Mouse (Mus musculus) cerebellum, adult 2 months (tissue): ENCODE measurements around the gene 1700017B05Rik. TPM values are rescaled to one million over a fixed set of nuclear protein-coding genes. Genes with fewer than 3 reads are reported as not detected.

ENCODE experiments used
- DNase-seq, 2 experiments: peaks; one replicate each; pipeline ENCODE4 v3.0.0; 2021
- H3K27ac ChIP-seq: fragments of 200-500 bp; 2 replicates; pipeline ENCODE4 v1.5.1; 2012; ENCODE audit warnings: low read length, control low read depth, inconsistent platforms; ENCODE audit not compliant: insufficient read depth
- H3K27me3 ChIP-seq: fragments of 200-500 bp; 2 replicates; pipeline ENCODE4 v1.6.1; 2012; ENCODE audit warnings: inconsistent platforms, mild to moderate bottlenecking, low read length, moderate library complexity; ENCODE audit not compliant: control insufficient read depth, insufficient read depth
- H3K4me1 ChIP-seq: fragments of 200-500 bp; 2 replicates; pipeline ENCODE4 v1.6.1; 2011; ENCODE audit warnings: low read length; ENCODE audit not compliant: control insufficient read depth, insufficient read depth
- H3K4me3 ChIP-seq: fragments of 200-500 bp; replicated peaks from 2 replicates; pipeline ENCODE3; 2011; ENCODE audit warnings: mild to moderate bottlenecking, low read depth, low read length, control low read depth; ENCODE audit not compliant: insufficient read depth
- CTCF ChIP-seq: fragments of 200-500 bp; IDR thresholded peaks from 2 replicates; pipeline ENCODE4 v1.5.1; 2011; ENCODE audit warnings: low read depth, mild to moderate bottlenecking, control low read depth, low read length, moderate library complexity, borderline replicate concordance; ENCODE audit not compliant: insufficient read depth
- POLR2A ChIP-seq: fragments of 200-500 bp; IDR thresholded peaks from 2 replicates; pipeline ENCODE4 v1.6.1; 2011; ENCODE audit warnings: low read length, control low read depth, borderline replicate concordance; ENCODE audit not compliant: insufficient read depth
- whole genome bisulfite sequencing: fragments of 180-500 bp; shearing (Covaris S2); methylation state at CpG from one replicate; pipeline ENCODE4 v1.1.7; 2018; 5-methylcytosine and 5-hydroxymethylcytosine counted together
- polyA plus RNA-seq: library from polyadenylated mRNA; depleted of rRNA; stranded (reverse); fragments of >200 nt; gene quantifications from 2 replicates; pipeline ENCODE4 v1.2.3, GENCODE M21; 2012

The 1700017B05Rik gene
- polyA plus RNA-seq, 1 experiment = 4.9 TPM

DNA sequence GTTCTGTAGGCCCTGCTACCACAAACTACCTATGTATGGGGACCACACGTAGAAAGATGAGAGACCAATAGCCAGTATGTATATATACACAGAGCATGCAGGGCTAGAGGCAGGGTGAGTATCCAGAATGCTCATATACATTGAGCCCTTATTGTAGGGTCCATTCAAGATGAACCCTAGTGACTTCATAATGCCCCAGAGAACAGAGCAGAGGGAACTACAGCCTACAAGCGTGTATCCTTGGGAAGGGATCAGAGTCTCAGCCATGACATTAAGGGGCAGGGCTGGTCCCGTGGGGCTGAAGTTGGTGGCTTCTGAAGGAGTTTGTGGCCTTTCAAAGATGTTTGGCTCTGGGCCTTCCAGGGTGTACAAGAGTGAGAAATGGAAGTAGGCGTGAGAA, 12.4 kb downstream of the 1700017B05Rik start:
- Histone ChIP-seq H3K27me3 (no peaks in the 10 kb centered on the region), H3K4me1 (no peaks in the 10 kb centered on the region; the same call in 1 of the 2 replicates), H3K4me3 (no peak overlapping the region), H3K27ac (no peak overlapping the region)
- no peak for DNase-seq
- TF ChIP-seq CTCF (no peak), POLR2A (no peak)
- 88% methylated on average over 4 of the region's 4 CpGs for WGBS

DNA sequence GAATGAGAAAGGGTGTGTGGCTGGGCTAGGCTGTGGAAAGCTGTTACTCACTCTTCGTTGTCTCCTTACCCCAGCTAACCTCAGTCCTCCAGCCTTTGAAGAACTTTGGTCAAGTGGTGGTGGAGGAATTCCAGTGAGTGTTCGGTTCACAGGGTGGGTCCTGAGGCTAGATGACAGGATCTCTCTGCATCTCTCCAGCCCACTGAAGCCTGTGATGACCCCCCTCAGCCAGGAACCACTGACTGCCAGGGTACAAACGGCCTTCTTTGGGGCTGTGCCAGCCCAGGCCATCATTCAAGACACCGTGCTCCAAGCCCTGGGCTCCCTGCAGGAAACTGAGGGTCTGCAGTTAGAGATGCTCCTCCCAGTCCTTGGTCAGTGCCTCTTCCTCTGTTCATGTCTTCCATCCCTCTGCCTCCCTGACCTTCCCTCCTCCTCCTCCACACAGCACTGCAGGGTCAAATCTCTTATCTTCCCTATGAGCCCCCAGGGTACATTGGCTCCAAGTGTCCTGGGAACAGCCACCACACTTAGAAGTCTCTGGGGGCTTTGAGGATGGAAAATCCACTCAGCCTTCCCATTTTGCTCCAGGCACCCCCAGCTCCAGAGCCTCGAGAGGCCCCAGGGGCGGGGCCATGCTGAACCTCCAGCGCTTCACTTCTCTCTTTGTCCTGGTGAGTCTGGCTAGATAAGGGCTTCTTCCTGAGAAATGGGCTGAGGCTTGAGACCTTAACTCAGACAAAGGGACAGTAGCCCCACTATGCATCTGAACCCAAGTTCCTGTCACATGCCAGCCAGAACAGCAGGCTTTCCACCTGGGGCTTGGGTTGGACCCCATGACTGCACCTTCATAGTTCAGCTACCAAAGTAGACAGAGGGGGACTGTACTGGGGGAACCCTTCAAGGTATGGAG, 14.1 kb downstream of the 1700017B05Rik start:
- H3K4me1 ChIP-seq = no peaks in the 10 kb centered on the region; the same call in 1 of the 2 replicates
- no peak for TF ChIP-seq CTCF
- no peak for TF ChIP-seq POLR2A
- no peak overlapping the region for H3K4me3 ChIP-seq
- 54% methylated on average over 7 of the region's 7 CpGs for WGBS
- no peak overlapping the region for H3K27ac ChIP-seq
- no peak for DNase-seq
- no peaks in the 10 kb centered on the region for H3K27me3 ChIP-seq

DNA sequence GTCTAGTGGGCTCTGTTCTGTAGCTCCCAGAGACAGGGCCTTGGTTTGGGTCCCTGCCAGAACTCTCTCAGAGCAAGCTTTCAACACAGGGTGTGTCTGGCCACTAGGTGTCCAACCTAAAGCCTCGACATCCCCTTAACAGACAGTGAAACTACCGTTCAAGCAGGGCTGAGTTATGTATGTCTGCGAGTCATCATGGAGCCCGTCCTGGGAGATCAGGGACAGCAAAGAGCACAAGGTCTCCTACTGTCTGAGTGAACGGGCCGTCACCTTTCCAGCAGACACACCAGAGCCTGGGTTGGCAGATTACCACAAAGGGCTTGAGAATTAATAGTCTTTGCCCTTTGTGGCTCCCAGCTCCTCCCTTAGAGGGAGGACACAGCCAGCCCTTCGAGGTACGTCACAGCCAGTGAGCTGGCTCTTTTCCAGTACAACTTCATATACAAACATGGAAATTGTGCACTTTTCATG, 15.2 kb downstream of the 1700017B05Rik start:
- Histone ChIP-seq H3K27me3 (no peaks in the 10 kb centered on the region), H3K4me1 (no peaks in the 10 kb centered on the region; the same call in 1 of the 2 replicates), H3K27ac (no peak overlapping the region), H3K4me3 (no peak overlapping the region)
- TF ChIP-seq POLR2A = no peak
- no peak for TF ChIP-seq CTCF
- 50% methylated on average over 8 of the region's 8 CpGs for WGBS
- DNase-seq = no peak

DNA sequence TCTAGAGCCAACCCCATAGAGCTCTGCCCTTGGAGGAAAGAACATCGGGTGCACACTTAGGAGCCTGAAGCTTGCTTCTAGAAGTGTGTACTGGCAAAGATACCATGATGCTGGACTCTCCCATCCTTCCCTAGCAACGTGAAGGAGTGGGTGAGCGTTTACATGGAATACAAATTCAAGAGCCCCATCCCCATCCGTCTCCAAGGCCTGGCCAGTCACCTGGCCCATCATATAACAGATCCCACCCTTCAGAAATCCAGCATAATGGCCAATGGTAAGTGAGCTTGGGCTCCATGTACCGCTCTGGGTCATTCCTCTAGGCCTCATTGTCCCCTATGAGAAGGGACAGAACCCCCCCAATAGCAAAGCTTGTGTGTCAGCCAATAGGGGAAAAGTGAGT, 15.9 kb downstream of the 1700017B05Rik start:
- no peak overlapping the region for H3K4me3 ChIP-seq
- no peak overlapping the region for H3K27ac ChIP-seq
- WGBS = 89% methylated on average over 5 of the region's 5 CpGs
- DNase-seq = no peak
- TF ChIP-seq CTCF (no peak), POLR2A (no peak)
- no peaks in the 10 kb centered on the region for H3K27me3 ChIP-seq
- H3K4me1 ChIP-seq = no peaks in the 10 kb centered on the region; the same call in 1 of the 2 replicates

DNA sequence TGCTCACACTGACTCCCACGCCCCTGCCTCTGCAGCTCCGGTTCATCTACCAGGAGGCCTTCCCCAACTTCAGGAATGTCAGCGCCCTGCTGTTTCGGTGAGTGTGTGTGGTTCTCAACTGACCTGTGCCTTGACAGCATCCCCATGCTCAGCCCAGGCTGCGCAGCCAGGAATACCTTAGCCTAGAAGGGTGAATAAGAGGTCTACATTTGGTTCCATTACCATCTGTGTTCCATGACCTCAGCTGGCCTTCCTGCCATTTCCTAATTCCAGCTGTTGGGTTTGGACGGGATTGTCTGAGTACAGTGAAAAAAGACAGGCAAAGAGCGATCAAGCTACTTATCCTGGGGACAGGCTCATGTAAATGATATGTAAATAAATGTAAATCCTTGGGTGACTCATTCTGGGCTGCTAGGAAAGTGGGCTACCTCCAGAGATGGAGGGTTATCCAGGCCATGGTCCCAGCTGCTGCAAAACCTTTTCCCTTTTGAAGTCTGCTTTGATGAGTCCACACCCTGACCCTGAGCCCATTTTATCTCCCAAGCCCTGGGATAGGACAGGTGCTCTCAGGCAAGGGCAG, 18.2 kb downstream of the 1700017B05Rik start:
- Histone ChIP-seq H3K27me3 (no peaks in the 10 kb centered on the region), H3K4me3 (no peak overlapping the region), H3K27ac (no peak overlapping the region), H3K4me1 (no peaks in the 10 kb centered on the region; the same call in 1 of the 2 replicates)
- no peak for DNase-seq
- 52% methylated on average over 7 of the region's 7 CpGs for WGBS
- TF ChIP-seq POLR2A (no peak), CTCF (no peak)

DNA sequence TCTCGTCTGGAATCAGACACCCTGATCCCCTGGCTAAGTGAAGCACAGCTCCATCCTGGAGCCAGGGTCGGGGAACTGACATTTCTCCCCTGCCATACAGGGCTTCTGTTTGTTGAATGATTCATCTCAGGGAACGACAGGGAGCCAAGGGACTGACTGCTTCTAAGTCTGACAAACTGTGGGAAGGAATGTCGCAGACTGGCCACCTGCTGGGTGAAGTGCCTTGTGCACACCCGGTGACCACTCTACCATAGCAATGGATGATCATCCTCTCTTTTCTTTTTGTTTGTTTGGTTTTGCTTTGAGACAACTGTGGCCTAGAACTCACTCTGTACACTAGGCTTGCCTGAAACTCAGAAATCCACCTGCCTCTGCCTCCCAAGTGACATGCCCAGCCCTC, 19.5 kb downstream of the 1700017B05Rik start:
- Histone ChIP-seq H3K4me3 (no peak overlapping the region), H3K4me1 (no peaks in the 10 kb centered on the region; the same call in 1 of the 2 replicates), H3K27ac (no peak overlapping the region), H3K27me3 (no peaks in the 10 kb centered on the region)
- TF ChIP-seq CTCF (no peak), POLR2A (no peak)
- no peak for DNase-seq
- WGBS = 11% methylated on average over 5 of the region's 5 CpGs

DNA sequence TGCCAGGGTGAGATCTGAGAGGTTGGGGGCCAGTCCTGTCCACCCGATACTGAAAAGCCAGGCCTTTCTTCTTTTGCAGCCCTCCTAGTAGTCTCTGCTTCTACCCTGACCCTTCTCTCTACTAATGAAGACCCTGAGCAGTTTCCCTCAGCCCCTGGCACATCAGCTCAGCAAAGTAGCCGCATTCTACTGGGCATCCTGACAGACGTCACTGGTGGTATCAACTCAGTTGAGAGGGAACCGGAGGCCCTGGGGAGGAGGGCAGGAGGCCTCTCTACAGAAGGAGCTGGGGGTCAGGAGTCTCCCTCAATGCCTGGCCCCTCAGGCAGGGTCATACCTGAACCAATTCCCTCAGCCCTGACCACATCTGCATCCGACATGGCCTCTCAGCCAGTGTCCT, 21.3 kb downstream of the 1700017B05Rik start:
- TF ChIP-seq CTCF = no peak
- no peak for TF ChIP-seq POLR2A
- 75% methylated on average over 5 of the region's 5 CpGs for WGBS
- Histone ChIP-seq H3K27me3 (no peaks in the 10 kb centered on the region), H3K27ac (no peak overlapping the region), H3K4me3 (no peak overlapping the region), H3K4me1 (no peaks in the 10 kb centered on the region; the same call in 1 of the 2 replicates)
- DNase-seq = no peak
